Mouse (Mus musculus) hindbrain, embryonic 13.5 days (tissue): ENCODE results near the gene Slc25a39. TPM values are rescaled to one million over a fixed set of nuclear protein-coding genes. Genes with fewer than 3 reads are reported as not detected.

Experiments used
- ATAC-seq: fragments of 200-750 bp; cut with Nextera tagmentation; 2 replicates; pipeline ENCODE4 v1.8.0; 2017; ENCODE audit warnings: moderate TSS enrichment; ENCODE audit not compliant: low FRiP score
- H3K27ac ChIP-seq: fragments of 300-500 bp; sonication (generic); 2 replicates; pipeline ENCODE4 v1.5.1; 2015; ENCODE audit warnings: inconsistent platforms, mild to moderate bottlenecking, moderate library complexity
- H3K27me3 ChIP-seq: fragments of 300-500 bp; sonication (generic); 2 replicates; pipeline ENCODE4 v1.6.1; 2015; ENCODE audit warnings: mild to moderate bottlenecking, inconsistent platforms
- H3K36me3 ChIP-seq: fragments of 300-500 bp; sonication (generic); 2 replicates; pipeline ENCODE4 v1.6.1; 2015; ENCODE audit warnings: mild to moderate bottlenecking, inconsistent platforms
- H3K4me1 ChIP-seq: fragments of 300-500 bp; sonication (generic); replicated peaks from 2 replicates; pipeline ENCODE4 v1.6.1; 2015; ENCODE audit warnings: inconsistent platforms
- H3K4me2 ChIP-seq: fragments of 300-500 bp; sonication (generic); 2 replicates; pipeline ENCODE4 v1.6.1; 2015; ENCODE audit warnings: inconsistent platforms, mild to moderate bottlenecking, moderate library complexity
- H3K4me3 ChIP-seq: fragments of 300-500 bp; sonication (generic); 2 replicates; pipeline ENCODE4 v1.5.1; 2015; ENCODE audit warnings: mild to moderate bottlenecking, inconsistent platforms
- H3K9ac ChIP-seq: fragments of 300-500 bp; sonication (generic); 2 replicates; pipeline ENCODE4 v1.6.1; 2015; ENCODE audit warnings: mild to moderate bottlenecking, inconsistent platforms
- H3K9me3 ChIP-seq: fragments of 300-500 bp; sonication (generic); 2 replicates; pipeline ENCODE4 v1.6.1; 2016; ENCODE audit warnings: inconsistent platforms
- WGBS: fragments of 180-500 bp; shearing (Covaris S2); methylation state at CpG from one replicate; pipeline ENCODE4 v1.1.7; 2015; 5-methylcytosine and 5-hydroxymethylcytosine counted together
- polyA plus RNA-seq: library from polyadenylated mRNA; unstranded; fragments of >200 nt; fragmentation: Nextera tagmentation; extraction: Ambion mirVana; gene quantifications from 2 replicates; pipeline ENCODE4 v1.2.1, GENCODE M21; 2015

Gene Slc25a39
- polyA plus RNA-seq, 1 experiment from 2014 or later, result 147 TPM

- Histone ChIP-seq H3K9me3 (no peaks in the 10 kb centered on the region), H3K4me1 (peaks cover 34% of the 10 kb centered on the region), H3K27ac (peak overlapping the region; percentile 92), H3K36me3 (peaks cover 28% of the 10 kb centered on the region), H3K4me2 (peak overlapping the region; percentile 93), H3K4me3 (peak overlapping the region; percentile 77), H3K27me3 (no peaks in the 10 kb centered on the region), H3K9ac (peak overlapping the region; percentile 93)
- ATAC-seq, result peak; percentile 65
- under 1% methylated on average over 85 of the region's 85 CpGs for WGBS
Observed at GRCm38 (mm10) chr11:102406900-102407833, 579 bp downstream of the Slc25a39 start.

DNA sequence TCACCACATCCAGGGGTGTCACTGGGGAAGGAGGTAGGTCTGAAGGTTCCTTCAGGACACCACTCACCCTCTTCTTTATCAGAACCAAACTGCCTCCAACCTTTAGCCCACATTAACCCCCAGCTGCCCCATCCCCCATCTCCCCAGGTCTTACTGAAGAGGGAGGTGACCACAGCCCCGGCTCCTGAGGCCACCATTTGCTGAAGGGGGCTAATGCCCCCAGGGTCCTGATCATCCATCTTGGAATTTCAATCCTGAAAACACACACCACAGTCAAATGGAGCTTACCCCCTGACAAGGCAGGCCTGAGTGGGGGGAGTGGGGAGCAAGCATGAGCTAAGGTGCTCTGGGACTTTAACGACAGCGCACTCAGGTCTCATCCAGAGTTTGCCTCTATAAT is 1.3 kb downstream of the Slc25a39 start:
- peak overlapping the region; percentile 92 for H3K27ac ChIP-seq
- no peak for ATAC-seq
- H3K4me1 ChIP-seq, result peaks cover 41% of the 10 kb centered on the region
- H3K9ac ChIP-seq, result peak overlapping the region; percentile 93
- peak overlapping the region; percentile 77 for H3K4me3 ChIP-seq
- H3K9me3 ChIP-seq, result no peaks in the 10 kb centered on the region
- 12% methylated on average over 3 of the region's 3 CpGs for WGBS
- no peaks in the 10 kb centered on the region for H3K27me3 ChIP-seq
- H3K36me3 ChIP-seq, result peaks cover 36% of the 10 kb centered on the region
- H3K4me2 ChIP-seq, result peak overlapping the region; percentile 93

- peaks cover 4% of the 10 kb centered on the region; the same call in 1 of the 2 replicates for H3K27me3 ChIP-seq
- 86% methylated on average over 11 of the region's 11 CpGs for WGBS
- H3K27ac ChIP-seq, result no peak overlapping the region
- H3K36me3 ChIP-seq, result peaks cover 42% of the 10 kb centered on the region
- ATAC-seq, result no peak
- H3K4me2 ChIP-seq, result peak overlapping the region; percentile 93
- peaks cover 43% of the 10 kb centered on the region for H3K4me1 ChIP-seq
- no peaks in the 10 kb centered on the region for H3K9me3 ChIP-seq
- peak overlapping the region; percentile 77; the same call in 1 of the 2 replicates for H3K4me3 ChIP-seq
- peak overlapping the region; percentile 93 for H3K9ac ChIP-seq
Observed at GRCm38 (mm10) chr11:102405544-102406285, 2.0 kb downstream of the Slc25a39 start.

GRCm38 (mm10) chr11:102404161-102405010 is 3.4 kb downstream of the Slc25a39 start:
- H3K4me1 ChIP-seq, result peaks cover 55% of the 10 kb centered on the region

GRCm38 (mm10) chr11:102403657-102404056 is 4.1 kb downstream of the Slc25a39 start:
- Histone ChIP-seq H3K36me3 (peaks cover 61% of the 10 kb centered on the region), H3K9ac (no peak overlapping the region)
- WGBS, result 93% methylated on average over 11 of the region's 11 CpGs

More at GRCm38 (mm10) chr11:102404161-102405010, 3.4 kb downstream of the Slc25a39 start:
- Histone ChIP-seq H3K4me3 (no peak overlapping the region; the same call in 1 of the 2 replicates), H3K27me3 (peaks cover 12% of the 10 kb centered on the region), H3K4me2 (peak overlapping the region; percentile 23), H3K27ac (0 out of 2 replicates have a peak overlapping the region, but pooled peaks have one; percentile 30), H3K9me3 (no peaks in the 10 kb centered on the region), H3K36me3 (peaks cover 55% of the 10 kb centered on the region), H3K9ac (peak overlapping the region; percentile 93)
- WGBS, result 70% methylated on average over 18 of the region's 18 CpGs
- ATAC-seq, result no peak

GRCm38 (mm10) chr11:102401898-102402500 is 5.7 kb downstream of the Slc25a39 start:
- WGBS, result 42% methylated on average over 12 of the region's 12 CpGs
- H3K27ac ChIP-seq, result peak overlapping the region; percentile 62
- peaks cover 69% of the 10 kb centered on the region for H3K36me3 ChIP-seq
- H3K27me3 ChIP-seq, result peaks cover 22% of the 10 kb centered on the region
- H3K4me2 ChIP-seq, result no peak overlapping the region
- no peaks in the 10 kb centered on the region for H3K9me3 ChIP-seq
- peaks cover 72% of the 10 kb centered on the region for H3K4me1 ChIP-seq
- H3K4me3 ChIP-seq, result no peak overlapping the region
- peak overlapping the region; percentile 24; the same call in 1 of the 2 replicates for H3K9ac ChIP-seq
- ATAC-seq, result no peak

More at GRCm38 (mm10) chr11:102403657-102404056, 4.1 kb downstream of the Slc25a39 start:
- H3K4me3 ChIP-seq, result no peak overlapping the region
- no peak overlapping the region for H3K27ac ChIP-seq
- peaks cover 61% of the 10 kb centered on the region for H3K4me1 ChIP-seq
- ATAC-seq, result no peak
- H3K4me2 ChIP-seq, result no peak overlapping the region
- H3K9me3 ChIP-seq, result no peaks in the 10 kb centered on the region
- H3K27me3 ChIP-seq, result peaks cover 16% of the 10 kb centered on the region

DNA sequence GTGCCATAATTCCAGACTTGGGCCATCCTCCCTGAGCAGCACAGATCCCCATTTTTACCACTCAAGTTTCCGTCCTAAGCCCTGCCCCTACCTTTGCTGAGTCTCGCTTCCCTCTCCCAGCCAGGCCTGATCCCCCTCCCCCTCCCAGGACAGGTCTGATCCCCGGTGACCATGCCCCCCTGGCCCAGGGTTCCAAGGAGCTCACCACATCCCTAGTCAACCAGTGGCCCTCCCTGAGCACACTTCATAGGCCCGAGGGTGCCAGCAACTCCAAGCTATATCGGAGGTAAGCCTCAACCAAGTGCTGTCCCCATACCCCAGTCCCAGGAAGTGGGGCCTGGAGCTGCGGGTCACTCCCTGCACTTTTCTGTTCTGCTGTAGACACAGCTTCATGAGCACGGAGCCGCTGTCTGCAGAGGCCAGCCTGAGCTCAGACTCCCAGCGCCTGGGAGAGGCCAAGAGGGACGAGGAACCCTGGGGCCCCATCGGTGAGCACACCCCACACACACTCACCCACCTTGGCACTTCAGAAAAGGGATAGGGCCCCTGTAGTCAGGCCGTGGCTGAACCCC is 7.1 kb downstream of the Slc25a39 start:
- no peak overlapping the region for H3K4me2 ChIP-seq
- WGBS, result 39% methylated on average over 12 of the region's 12 CpGs
- no peak overlapping the region for H3K27ac ChIP-seq
- H3K4me1 ChIP-seq, result peaks cover 72% of the 10 kb centered on the region
- H3K4me3 ChIP-seq, result no peak overlapping the region
- no peaks in the 10 kb centered on the region for H3K9me3 ChIP-seq
- H3K27me3 ChIP-seq, result peaks cover 22% of the 10 kb centered on the region
- peaks cover 69% of the 10 kb centered on the region for H3K36me3 ChIP-seq
- H3K9ac ChIP-seq, result no peak overlapping the region
- no peak for ATAC-seq

DNA sequence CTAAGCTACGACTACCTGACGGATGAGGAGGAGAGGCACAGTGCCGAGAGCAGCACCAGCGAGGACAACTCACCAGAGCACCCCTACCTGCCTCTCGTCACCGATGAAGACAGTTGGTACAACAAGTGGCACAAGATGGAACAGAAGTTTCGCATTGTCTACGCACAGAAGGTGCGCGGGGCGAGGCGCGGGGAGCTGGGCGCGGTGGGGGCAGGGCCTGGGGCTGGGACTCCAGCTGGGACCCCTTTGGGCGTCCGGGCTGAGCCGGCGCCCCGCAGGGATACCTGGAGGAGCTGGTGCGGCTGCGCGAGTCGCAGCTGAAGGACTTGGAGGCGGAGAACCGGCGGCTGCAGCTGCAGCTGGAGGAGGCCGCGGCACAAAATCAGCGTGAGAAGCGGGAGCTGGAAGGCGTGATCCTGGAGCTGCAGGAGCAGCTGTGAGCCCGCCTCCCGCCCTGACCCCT is 8.1 kb downstream of the Slc25a39 start:
- WGBS, result 4% methylated on average over 34 of the region's 34 CpGs
- no peak for ATAC-seq
- peak overlapping the region; percentile 12; the same call in 1 of the 2 replicates for H3K4me3 ChIP-seq

GRCm38 (mm10) chr11:102399107-102399506 is 8.6 kb downstream of the Slc25a39 start:
- no peak for ATAC-seq
- peaks cover 60% of the 10 kb centered on the region for H3K36me3 ChIP-seq
- no peak overlapping the region; the same call in 1 of the 2 replicates for H3K4me3 ChIP-seq
- H3K4me1 ChIP-seq, result peaks cover 73% of the 10 kb centered on the region
- no peak overlapping the region for H3K4me2 ChIP-seq
- H3K9ac ChIP-seq, result peak overlapping the region; percentile 46
- no peak overlapping the region for H3K27ac ChIP-seq
- H3K27me3 ChIP-seq, result peaks cover 22% of the 10 kb centered on the region
- H3K9me3 ChIP-seq, result no peaks in the 10 kb centered on the region
- 24% methylated on average over 15 of the region's 15 CpGs for WGBS

More for the DNA sequence above, 8.1 kb downstream of the Slc25a39 start:
- Histone ChIP-seq H3K4me1 (peaks cover 72% of the 10 kb centered on the region), H3K9ac (peak overlapping the region; percentile 46), H3K4me2 (0 out of 2 replicates have a peak overlapping the region, but pooled peaks have one; percentile 10), H3K9me3 (no peaks in the 10 kb centered on the region), H3K27ac (no peak overlapping the region), H3K36me3 (peaks cover 66% of the 10 kb centered on the region), H3K27me3 (peaks cover 22% of the 10 kb centered on the region)

DNA sequence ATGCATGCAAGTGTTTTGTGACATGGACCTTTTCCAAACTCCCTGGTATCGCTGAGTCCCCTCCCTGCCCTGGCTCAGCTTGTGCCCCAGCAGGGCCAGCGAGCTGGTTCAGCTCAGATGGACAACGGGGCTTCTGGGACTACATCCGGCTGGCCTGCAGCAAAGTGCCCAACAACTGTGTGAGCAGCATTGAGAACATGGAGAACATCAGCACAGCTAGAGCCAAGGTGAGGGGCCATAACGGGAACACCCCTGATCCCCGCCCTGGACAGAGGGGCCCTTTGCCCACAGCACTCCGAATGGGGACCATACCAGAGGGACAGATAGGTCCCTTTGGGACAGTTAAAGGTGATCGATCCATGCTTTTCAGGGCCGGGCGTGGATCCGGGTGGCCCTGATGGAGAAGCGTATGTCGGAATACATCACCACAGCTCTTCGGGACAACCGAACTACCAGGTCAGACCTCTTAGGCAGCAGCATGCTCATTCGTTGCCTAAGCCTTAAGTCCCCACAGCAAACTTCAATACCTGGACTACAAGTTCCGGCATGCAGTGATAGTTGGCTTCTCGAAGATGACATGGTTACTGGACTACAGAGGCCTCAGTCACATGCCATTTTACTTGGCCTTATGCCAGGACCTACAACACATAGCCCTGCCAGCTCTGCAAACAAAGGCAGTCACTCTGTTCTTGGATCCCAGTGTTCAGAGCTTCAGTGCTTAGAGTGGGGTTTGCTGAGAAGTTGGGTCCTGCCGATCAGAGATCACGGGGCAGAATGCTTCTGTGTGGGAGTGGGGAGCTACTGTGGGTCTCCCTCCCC is 9.5 kb downstream of the Slc25a39 start:
- peaks cover 77% of the 10 kb centered on the region for H3K4me1 ChIP-seq
- no peak overlapping the region for H3K27ac ChIP-seq
- ATAC-seq, result no peak
- 80% methylated on average over 20 of the region's 20 CpGs for WGBS
- H3K4me2 ChIP-seq, result no peak overlapping the region; the same call in 1 of the 2 replicates
- H3K27me3 ChIP-seq, result peaks cover 22% of the 10 kb centered on the region
- peaks cover 51% of the 10 kb centered on the region for H3K36me3 ChIP-seq
- no peaks in the 10 kb centered on the region for H3K9me3 ChIP-seq
- peak overlapping the region; percentile 94 for H3K9ac ChIP-seq
- 0 out of 2 replicates have a peak overlapping the region, but pooled peaks have one; percentile 4 for H3K4me3 ChIP-seq
